Mouse (Mus musculus) hindbrain, embryonic 13.5 days (tissue): ENCODE results near the gene Rab4b. TPM values are rescaled to one million over a fixed set of nuclear protein-coding genes. Genes with fewer than 3 reads are reported as not detected.

Experiments used
- ATAC-seq: fragments of 200-750 bp; cut with Nextera tagmentation; 2 replicates; pipeline ENCODE4 v1.8.0; 2017; ENCODE audit warnings: moderate TSS enrichment; ENCODE audit not compliant: low FRiP score
- H3K27ac ChIP-seq: fragments of 300-500 bp; sonication (generic); 2 replicates; pipeline ENCODE4 v1.5.1; 2015; ENCODE audit warnings: inconsistent platforms, mild to moderate bottlenecking, moderate library complexity
- H3K27me3 ChIP-seq: fragments of 300-500 bp; sonication (generic); 2 replicates; pipeline ENCODE4 v1.6.1; 2015; ENCODE audit warnings: mild to moderate bottlenecking, inconsistent platforms
- H3K36me3 ChIP-seq: fragments of 300-500 bp; sonication (generic); 2 replicates; pipeline ENCODE4 v1.6.1; 2015; ENCODE audit warnings: mild to moderate bottlenecking, inconsistent platforms
- H3K4me1 ChIP-seq: fragments of 300-500 bp; sonication (generic); replicated peaks from 2 replicates; pipeline ENCODE4 v1.6.1; 2015; ENCODE audit warnings: inconsistent platforms
- H3K4me2 ChIP-seq: fragments of 300-500 bp; sonication (generic); 2 replicates; pipeline ENCODE4 v1.6.1; 2015; ENCODE audit warnings: inconsistent platforms, mild to moderate bottlenecking, moderate library complexity
- H3K4me3 ChIP-seq: fragments of 300-500 bp; sonication (generic); 2 replicates; pipeline ENCODE4 v1.5.1; 2015; ENCODE audit warnings: mild to moderate bottlenecking, inconsistent platforms
- H3K9ac ChIP-seq: fragments of 300-500 bp; sonication (generic); 2 replicates; pipeline ENCODE4 v1.6.1; 2015; ENCODE audit warnings: mild to moderate bottlenecking, inconsistent platforms
- H3K9me3 ChIP-seq: fragments of 300-500 bp; sonication (generic); 2 replicates; pipeline ENCODE4 v1.6.1; 2016; ENCODE audit warnings: inconsistent platforms
- WGBS: fragments of 180-500 bp; shearing (Covaris S2); methylation state at CpG from one replicate; pipeline ENCODE4 v1.1.7; 2015; 5-methylcytosine and 5-hydroxymethylcytosine counted together
- polyA plus RNA-seq: library from polyadenylated mRNA; unstranded; fragments of >200 nt; fragmentation: Nextera tagmentation; extraction: Ambion mirVana; gene quantifications from 2 replicates; pipeline ENCODE4 v1.2.1, GENCODE M21; 2015

Rab4b gene
- polyA plus RNA-seq, 1 experiment from 2014 or later = 119 TPM

DNA sequence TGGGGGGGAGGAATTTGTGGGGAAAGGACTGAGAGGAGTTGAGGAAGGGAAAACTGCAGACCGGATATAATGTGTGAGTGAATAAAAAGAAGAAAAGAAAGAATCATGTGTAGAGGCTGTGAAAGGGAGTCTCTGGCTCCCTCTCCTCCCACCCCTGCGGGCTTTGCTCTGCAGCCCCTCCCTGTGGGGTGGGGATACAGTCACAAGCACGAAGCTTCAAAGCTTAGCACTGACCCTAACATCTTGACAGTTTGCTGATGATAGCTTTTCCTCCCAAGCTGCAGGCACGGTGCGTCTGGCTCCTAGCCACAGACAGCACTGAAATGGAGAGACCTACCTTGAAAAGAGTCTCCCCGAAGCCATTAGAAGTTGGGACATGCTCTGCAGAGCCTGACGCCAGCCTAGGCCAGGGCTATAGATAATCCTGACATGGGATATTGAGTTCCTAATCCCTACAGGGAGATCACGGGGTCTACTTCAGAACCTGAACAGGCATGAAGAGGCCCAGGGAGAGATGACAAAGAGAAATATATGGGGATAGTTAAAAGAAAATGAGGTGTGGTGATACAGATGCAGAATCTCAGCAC is 42.2 kb downstream of the Rab4b start:
- 0 out of 2 replicates have a peak, but pooled peaks cover 8% of the 10 kb centered on the region for H3K9me3 ChIP-seq

DNA sequence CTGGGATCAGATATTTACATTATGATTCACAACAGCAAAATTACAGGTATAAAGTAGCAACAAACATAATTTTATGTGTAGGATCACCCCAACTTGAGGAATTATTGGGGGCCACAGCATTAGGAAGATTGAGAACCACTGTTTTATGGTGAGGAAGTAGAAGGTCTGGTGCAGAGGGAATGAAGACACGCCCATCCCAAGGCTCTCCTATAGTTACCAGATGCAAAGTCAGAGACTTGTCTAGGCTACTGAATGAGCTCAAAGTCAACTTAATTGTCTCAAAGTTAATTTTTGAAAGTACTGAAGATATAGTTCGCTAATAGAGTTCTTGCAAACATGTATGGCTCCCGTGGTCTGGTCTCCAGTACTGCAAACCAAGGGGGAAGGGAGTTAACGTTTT is 44.9 kb downstream of the Rab4b start:
- H3K4me2 ChIP-seq = no peak overlapping the region
- H3K4me3 ChIP-seq = no peak overlapping the region
- no peaks in the 10 kb centered on the region for H3K36me3 ChIP-seq
- no peaks in the 10 kb centered on the region for H3K4me1 ChIP-seq
- H3K27me3 ChIP-seq = no peaks in the 10 kb centered on the region
- no peak for ATAC-seq
- H3K27ac ChIP-seq = no peak overlapping the region
- 85% methylated on average over 4 of the region's 4 CpGs for WGBS
- H3K9ac ChIP-seq = no peak overlapping the region
- no peaks in the 10 kb centered on the region for H3K9me3 ChIP-seq

More for the DNA sequence above, 42.2 kb downstream of the Rab4b start:
- H3K27ac ChIP-seq = no peak overlapping the region
- H3K4me2 ChIP-seq = no peak overlapping the region
- no peak overlapping the region for H3K9ac ChIP-seq
- no peaks in the 10 kb centered on the region for H3K36me3 ChIP-seq
- H3K4me1 ChIP-seq = no peaks in the 10 kb centered on the region
- no peak overlapping the region for H3K4me3 ChIP-seq
- ATAC-seq = no peak
- 72% methylated on average over 8 of the region's 8 CpGs for WGBS
- no peaks in the 10 kb centered on the region for H3K27me3 ChIP-seq

DNA sequence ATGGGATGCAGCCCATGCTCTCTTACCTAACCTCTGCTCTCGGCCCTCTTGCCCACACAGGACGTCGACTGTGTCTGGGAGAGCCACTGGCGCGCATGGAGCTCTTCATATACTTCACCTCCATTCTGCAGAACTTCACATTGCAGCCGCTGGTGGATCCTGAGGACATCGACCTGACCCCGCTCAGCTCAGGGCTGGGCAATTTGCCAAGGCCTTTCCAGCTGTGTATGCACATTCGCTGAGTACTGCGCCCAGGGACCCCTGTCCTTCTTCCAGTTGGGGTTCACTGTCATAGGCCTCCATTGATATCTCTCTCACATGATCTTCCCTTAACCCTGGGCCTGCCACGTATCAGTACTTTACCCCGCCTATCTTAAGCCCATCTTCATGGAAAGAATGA is 45.5 kb downstream of the Rab4b start:
- no peak overlapping the region for H3K4me3 ChIP-seq
- WGBS = 69% methylated on average over 12 of the region's 12 CpGs

DNA sequence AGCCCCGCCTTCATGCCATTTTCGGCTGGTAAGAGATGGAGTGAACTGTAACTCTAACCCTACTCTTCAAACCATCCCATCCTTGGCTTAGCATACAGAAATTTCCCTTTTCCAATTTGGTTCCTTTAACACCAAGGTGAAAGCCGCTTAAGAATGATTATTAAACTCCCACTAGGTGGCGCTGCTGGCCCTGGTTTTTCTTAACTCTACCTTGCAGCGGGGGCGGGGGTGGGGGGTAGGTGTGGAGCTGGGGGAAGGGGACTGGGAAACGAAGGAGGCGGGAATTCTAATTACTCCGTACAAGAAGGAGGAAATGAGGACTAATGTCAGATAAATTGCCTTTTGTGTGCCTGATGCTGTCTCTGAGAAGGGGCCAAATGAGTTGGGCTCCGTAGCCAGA is 46.1 kb downstream of the Rab4b start:
- H3K27me3 ChIP-seq = no peaks in the 10 kb centered on the region
- no peak overlapping the region for H3K4me2 ChIP-seq
- no peaks in the 10 kb centered on the region for H3K9me3 ChIP-seq
- H3K27ac ChIP-seq = no peak overlapping the region
- no peak for ATAC-seq
- H3K36me3 ChIP-seq = no peaks in the 10 kb centered on the region
- 17% methylated on average over 10 of the region's 10 CpGs for WGBS
- no peak overlapping the region for H3K4me3 ChIP-seq
- no peak overlapping the region for H3K9ac ChIP-seq
- H3K4me1 ChIP-seq = no peaks in the 10 kb centered on the region

More for the DNA sequence above, 45.5 kb downstream of the Rab4b start:
- Histone ChIP-seq H3K9me3 (no peaks in the 10 kb centered on the region), H3K4me1 (no peaks in the 10 kb centered on the region), H3K27me3 (no peaks in the 10 kb centered on the region), H3K4me2 (no peak overlapping the region), H3K36me3 (no peaks in the 10 kb centered on the region), H3K9ac (no peak overlapping the region), H3K27ac (no peak overlapping the region)
- no peak for ATAC-seq

DNA sequence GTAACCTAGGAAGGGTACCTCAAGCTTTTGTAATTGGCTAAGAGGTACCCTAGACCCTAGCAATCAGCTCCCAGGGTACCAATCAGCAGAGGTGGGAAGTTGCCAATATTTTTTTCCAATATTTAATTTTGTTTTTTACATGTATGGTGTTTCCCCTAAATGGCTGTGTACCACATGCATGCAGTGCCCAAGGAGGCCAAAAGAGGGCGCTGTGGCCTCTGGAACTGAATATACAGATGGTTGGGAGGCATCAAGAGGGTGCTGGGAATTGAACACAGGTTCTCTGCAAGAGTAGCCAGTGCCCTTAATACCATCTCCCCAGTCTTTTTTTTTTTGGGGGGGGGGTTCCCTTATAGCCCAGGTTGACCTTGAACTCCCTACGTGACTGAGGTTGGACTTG is 47.3 kb downstream of the Rab4b start:
- Histone ChIP-seq H3K27ac (no peak overlapping the region), H3K9ac (no peak overlapping the region), H3K27me3 (no peaks in the 10 kb centered on the region), H3K4me3 (no peak overlapping the region), H3K9me3 (no peaks in the 10 kb centered on the region), H3K4me1 (no peaks in the 10 kb centered on the region), H3K36me3 (no peaks in the 10 kb centered on the region), H3K4me2 (no peak overlapping the region)
- 72% methylated on average over 2 of the region's 2 CpGs for WGBS
- no peak for ATAC-seq

DNA sequence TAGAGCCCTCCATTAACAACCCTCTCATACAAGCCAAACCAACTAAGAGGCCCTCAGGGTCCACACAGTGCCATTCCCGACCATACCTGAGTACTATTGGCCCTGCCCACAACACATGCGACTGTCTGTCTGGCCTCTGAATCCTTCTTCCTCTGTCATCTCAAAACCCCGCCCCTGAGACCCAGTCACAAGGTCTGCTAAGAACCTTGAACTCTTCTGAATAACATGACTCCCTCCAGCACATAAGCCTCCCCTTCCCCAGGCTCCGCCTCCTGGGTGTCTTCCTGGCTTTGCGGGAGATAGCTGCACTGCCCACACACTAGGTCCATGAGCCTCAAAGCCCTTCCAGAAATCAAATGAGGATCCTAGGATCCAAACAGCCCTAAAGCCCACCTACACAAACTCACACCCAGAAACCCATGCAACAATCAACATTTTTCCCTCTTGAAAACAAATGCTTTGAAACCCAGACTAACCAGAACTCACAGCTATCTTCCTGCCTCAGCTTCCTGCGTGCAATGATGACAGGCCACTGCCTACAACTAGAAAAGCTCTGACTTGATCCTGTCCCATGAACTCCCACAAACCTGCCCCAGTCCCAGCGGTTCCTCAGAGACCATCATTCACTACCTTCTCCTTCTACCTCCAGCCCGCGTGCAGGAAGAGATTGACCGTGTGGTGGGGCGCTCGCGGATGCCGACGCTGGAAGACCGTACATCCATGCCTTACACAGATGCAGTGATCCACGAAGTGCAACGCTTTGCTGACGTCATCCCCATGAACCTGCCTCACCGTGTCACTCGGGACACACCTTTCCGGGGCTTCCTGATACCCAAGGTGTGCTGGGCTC is 48.0 kb downstream of the Rab4b start:
- Histone ChIP-seq H3K4me1 (no peaks in the 10 kb centered on the region), H3K4me3 (no peak overlapping the region), H3K9me3 (no peaks in the 10 kb centered on the region), H3K4me2 (no peak overlapping the region), H3K9ac (no peak overlapping the region), H3K27me3 (no peaks in the 10 kb centered on the region), H3K27ac (no peak overlapping the region), H3K36me3 (no peaks in the 10 kb centered on the region)
- 90% methylated on average over 22 of the region's 22 CpGs for WGBS
- no peak for ATAC-seq

DNA sequence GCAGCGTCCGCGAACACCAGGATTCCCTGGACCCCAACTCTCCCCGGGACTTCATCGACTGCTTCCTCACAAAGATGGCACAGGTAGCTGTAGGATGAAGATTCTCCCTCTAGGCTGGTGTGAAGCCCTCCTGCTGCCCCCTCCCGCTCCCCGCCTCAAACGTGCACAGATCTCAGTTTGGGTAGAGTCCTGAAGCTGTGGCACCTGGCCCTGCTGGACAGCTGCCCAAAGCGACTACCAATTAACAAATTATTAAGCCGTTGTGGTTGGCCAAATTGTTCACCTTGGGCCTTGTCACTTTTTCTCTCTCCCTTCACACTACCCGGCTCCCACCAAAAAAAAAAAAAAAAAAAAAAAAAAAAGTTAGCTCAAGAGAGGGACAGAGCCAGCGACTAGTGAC is 48.9 kb downstream of the Rab4b start:
- no peaks in the 10 kb centered on the region for H3K9me3 ChIP-seq
- no peaks in the 10 kb centered on the region for H3K4me1 ChIP-seq
- ATAC-seq = no peak
- H3K27ac ChIP-seq = no peak overlapping the region
- WGBS = 92% methylated on average over 12 of the region's 12 CpGs
- no peak overlapping the region for H3K9ac ChIP-seq
- no peak overlapping the region for H3K4me2 ChIP-seq
- no peaks in the 10 kb centered on the region for H3K36me3 ChIP-seq
- H3K27me3 ChIP-seq = no peaks in the 10 kb centered on the region
- no peak overlapping the region for H3K4me3 ChIP-seq

DNA sequence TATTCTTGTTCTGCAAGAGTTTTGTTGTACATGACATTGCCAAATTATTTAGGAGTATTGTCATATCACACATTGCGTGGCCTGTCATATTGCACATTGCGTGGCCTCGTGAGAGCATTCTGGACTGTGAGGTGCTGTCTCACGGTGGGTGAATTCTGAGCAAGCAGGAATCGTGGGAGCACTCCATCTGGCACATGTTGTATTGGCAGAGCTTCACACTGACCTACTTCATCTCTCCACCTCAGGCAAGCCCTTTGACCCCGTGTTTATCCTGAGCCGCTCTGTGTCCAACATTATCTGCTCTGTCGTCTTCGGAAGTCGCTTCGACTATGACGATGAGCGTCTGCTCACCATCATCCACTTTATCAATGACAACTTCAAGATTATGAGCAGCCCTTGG is 49.8 kb downstream of the Rab4b start:
- no peak overlapping the region for H3K27ac ChIP-seq
- H3K4me3 ChIP-seq = no peak overlapping the region
- H3K36me3 ChIP-seq = no peaks in the 10 kb centered on the region
- ATAC-seq = no peak
- no peaks in the 10 kb centered on the region for H3K4me1 ChIP-seq
- no peaks in the 10 kb centered on the region for H3K27me3 ChIP-seq
- no peak overlapping the region for H3K9ac ChIP-seq
- no peaks in the 10 kb centered on the region for H3K9me3 ChIP-seq
- 92% methylated on average over 13 of the region's 13 CpGs for WGBS
- no peak overlapping the region for H3K4me2 ChIP-seq

DNA sequence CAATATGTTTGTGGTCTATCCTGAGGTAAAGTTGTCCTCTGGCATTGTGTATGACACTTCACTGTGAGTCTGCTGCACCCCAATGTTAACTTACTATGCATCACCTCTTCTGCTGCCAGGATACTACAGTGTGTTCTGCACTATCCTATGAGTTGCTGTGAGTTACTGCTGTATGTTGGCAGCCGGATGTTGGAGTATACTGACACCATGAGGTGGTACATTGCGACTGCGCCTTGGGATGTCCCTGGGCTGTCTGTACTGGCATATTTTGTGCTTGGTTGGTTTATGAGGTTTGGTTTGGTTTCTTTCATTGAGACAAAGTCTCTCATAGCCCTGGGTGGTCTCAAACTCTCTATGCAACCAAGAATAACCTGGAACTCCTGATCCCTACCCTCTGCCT is 50.5 kb downstream of the Rab4b start:
- H3K9ac ChIP-seq = no peak overlapping the region
- no peaks in the 10 kb centered on the region for H3K9me3 ChIP-seq
- ATAC-seq = peak; percentile 36; the same call in 1 of the 2 replicates
- H3K4me1 ChIP-seq = no peaks in the 10 kb centered on the region
- no peaks in the 10 kb centered on the region for H3K27me3 ChIP-seq
- 59% methylated on average over 3 of the region's 3 CpGs for WGBS
- no peaks in the 10 kb centered on the region for H3K36me3 ChIP-seq
- no peak overlapping the region for H3K4me2 ChIP-seq
- H3K27ac ChIP-seq = no peak overlapping the region
- H3K4me3 ChIP-seq = no peak overlapping the region

DNA sequence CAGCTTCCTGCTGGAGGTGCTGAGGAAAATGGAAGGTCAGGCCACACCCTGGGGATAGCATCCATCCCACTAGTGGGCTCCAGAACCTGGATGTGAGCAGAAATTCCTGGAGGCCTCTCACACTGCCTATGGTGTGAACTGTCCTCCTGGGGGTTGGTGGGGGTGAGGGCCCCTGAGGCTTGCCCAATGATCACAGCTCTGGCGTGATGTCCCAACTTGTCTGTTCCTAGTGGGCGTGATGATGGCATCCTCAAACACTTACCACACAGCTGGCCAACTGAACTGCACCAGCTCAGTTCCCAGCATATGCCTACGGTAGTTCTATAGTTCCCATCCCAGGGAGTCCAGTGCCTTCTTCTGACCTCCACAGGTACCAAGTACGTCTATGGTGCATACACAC is 53.7 kb downstream of the Rab4b start:
- Histone ChIP-seq H3K4me3 (no peak overlapping the region), H3K27me3 (no peaks in the 10 kb centered on the region), H3K36me3 (no peaks in the 10 kb centered on the region), H3K27ac (no peak overlapping the region), H3K4me2 (no peak overlapping the region), H3K9me3 (no peaks in the 10 kb centered on the region), H3K9ac (no peak overlapping the region), H3K4me1 (no peaks in the 10 kb centered on the region)
- no peak for ATAC-seq
- 94% methylated on average over 4 of the region's 4 CpGs for WGBS

DNA sequence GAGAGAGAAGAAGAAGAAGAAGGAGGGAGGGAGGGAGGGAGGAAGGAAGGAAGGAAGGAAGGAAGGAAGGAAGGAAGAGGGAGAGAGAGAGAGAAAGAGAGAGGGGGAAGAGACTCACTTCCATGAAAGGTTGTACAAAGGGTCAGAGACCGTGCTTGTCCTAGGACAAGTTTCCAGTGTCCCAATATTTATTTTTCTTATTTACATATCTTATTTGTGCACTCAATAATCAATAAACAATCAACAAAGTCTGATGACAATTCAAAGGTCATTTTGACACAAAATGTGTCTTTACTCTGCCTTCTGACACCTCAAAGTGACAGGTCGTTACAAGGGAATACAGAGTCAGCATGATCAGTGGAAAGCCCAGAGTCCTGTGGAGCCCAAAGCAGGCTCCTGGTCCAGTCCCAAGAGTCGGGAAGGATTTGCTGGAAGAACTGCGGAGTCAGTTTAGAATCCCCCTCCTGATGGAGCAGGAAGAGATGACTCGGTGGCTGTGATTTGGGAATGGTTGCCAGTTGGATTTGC is 54.3 kb downstream of the Rab4b start:
- Histone ChIP-seq H3K4me3 (no peak overlapping the region), H3K4me2 (no peak overlapping the region), H3K9ac (no peak overlapping the region), H3K4me1 (no peaks in the 10 kb centered on the region), H3K27ac (no peak overlapping the region), H3K9me3 (no peaks in the 10 kb centered on the region), H3K27me3 (no peaks in the 10 kb centered on the region), H3K36me3 (no peaks in the 10 kb centered on the region)
- 76% methylated on average over 5 of the region's 5 CpGs for WGBS
- ATAC-seq = no peak

DNA sequence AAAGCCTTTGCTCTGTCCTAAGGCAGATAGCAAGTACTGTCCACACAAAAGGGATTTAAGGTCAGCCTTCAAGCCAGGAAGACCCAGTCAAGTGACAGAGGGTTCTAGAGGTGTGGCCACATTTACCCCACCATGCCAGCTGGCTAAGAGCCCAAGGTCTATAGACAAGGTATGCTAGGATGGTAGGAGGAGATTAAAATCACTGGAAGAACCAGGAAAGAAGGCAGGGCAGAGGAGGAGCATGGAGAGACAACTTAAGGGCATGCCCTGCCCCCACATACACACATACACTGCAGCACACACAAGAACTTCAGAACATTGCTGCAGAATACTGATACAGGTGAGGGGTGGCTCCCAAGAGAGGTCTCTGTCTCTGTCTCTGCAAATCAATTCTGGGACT is 59.0 kb downstream of the Rab4b start, which contains the start of gene Cyp2f2:
Cyp2f2 (plus strand) TSS at position 234 of the 400 bp plus-strand sequence.
- H3K4me1 ChIP-seq = no peaks in the 10 kb centered on the region
- no peak for ATAC-seq

More for the DNA sequence above, 59.0 kb downstream of the Rab4b start, which contains the start of gene Cyp2f2:
- no peak within 1 kb of the TSS for H3K27ac ChIP-seq
- H3K9me3 ChIP-seq = no peaks in the 10 kb centered on the region
- H3K4me2 ChIP-seq = no peak within 1 kb of the TSS
- H3K27me3 ChIP-seq = no peaks in the 10 kb centered on the region
- no peaks in the 10 kb centered on the region for H3K36me3 ChIP-seq
- no peak within 1 kb of the TSS for H3K4me3 ChIP-seq
- H3K9ac ChIP-seq = no peak within 1 kb of the TSS
